Mouse (Mus musculus) heart, adult 11 months (tissue): ENCODE measurements around the gene Zfyve16.

Experiments used
- DNase-seq: peaks from one replicate; pipeline ENCODE4 v3.0.0; 2022

The Zfyve16 gene

GRCm38 (mm10) chr13:92530721-92531211, at the start of gene Zfyve16:
TSS of gene Zfyve16 (minus strand) at chr13:92530868.
- peak; percentile 100 for DNase-seq

DNA sequence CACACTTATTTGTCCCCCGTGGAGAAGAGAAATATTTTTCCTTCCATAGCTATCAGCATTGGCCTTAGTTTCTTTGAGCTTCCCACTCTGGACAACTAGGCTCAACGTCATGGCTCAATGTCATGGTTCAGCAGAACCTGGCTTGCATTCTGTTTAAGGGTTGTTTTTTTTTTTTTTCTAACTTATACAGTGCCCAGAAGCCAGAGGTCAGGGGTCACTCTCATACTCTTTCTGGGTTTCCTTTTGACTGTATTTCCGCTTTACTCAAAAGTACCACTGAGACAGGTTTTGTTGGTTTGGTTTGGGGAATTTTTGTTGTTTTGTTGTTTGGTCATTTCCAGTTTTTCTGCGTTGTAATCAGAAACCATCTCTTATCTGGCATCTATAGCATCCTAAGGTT, 47.5 kb upstream of the Zfyve16 start:
- no peak for DNase-seq

DNA sequence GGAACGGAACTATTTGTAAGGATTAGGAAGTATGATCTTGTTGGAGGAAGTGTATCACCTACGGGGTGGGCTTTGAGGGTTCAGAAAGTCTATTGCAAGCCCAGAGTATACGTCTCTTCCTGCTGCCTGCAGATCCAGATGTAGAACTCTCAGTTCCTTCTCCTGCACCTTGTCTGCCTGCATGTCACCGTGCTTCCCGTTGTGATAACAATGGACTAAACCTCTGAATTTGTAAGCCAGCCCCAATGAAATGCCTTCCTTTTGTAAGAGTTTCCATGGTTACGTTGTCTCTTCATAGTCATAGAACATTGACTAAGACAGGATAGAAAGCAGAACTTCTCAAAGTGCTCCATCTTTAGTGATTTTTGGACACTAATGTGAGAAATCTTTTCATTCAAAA, 46.0 kb upstream of the Zfyve16 start:
- no peak for DNase-seq

GRCm38 (mm10) chr13:92576072-92576471, 45.4 kb upstream of the Zfyve16 start, which contains the start of gene Spz1:
TSS of gene Spz1 (minus strand) at chr13:92576172.
- no peak for DNase-seq

GRCm38 (mm10) chr13:92559429-92559828, 28.8 kb upstream of the Zfyve16 start:
- DNase-seq, result no peak

- DNase-seq, result no peak
Measured at GRCm38 (mm10) chr13:92557229-92557628, 26.6 kb upstream of the Zfyve16 start.

- no peak for DNase-seq
Measured at GRCm38 (mm10) chr13:92556458-92557126, 25.9 kb upstream of the Zfyve16 start.

DNA sequence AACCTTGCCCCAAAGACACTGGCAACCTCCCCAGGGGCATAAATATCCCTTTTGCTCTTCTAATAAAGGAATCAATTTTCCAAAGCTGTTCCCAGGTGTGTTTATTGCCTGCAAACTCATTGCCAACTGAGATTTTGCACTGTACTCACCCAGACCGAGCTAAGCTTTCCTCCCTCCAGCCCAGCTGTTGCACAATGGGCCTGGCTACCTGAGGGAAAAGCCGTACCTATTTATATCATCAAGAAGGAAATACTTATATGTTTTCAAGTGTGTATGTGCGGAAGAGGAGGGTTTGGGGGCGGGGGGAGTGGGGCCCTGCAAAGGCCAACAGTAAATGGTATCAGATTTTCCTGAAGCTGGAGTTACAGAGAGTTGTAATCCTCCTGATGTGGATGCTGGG, 16.4 kb upstream of the Zfyve16 start:
- no peak for DNase-seq

GRCm38 (mm10) chr13:92540997-92541396, 10.3 kb upstream of the Zfyve16 start:
- no peak for DNase-seq

GRCm38 (mm10) chr13:92539126-92539525, 8.5 kb upstream of the Zfyve16 start:
- DNase-seq, result no peak

GRCm38 (mm10) chr13:92533801-92534200, 3.1 kb upstream of the Zfyve16 start:
- no peak for DNase-seq

DNA sequence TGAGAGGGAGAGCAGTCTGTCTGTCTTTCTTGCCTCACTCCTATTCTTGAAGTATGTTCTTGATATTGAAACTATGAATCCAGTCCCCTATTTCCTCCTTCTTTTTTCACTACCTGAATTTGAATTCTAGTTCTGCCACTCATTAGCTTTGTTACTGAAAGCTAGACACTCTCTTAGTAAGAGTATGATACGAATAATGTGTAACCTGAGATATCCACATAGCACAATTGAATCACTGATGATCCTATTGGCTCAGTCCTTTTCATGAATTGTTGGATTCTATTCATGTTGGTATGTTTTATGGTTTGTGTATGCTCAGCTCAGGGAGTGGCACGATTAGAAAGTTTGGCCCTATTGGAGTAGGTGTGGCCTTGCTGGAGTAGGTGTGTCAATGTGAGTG, 1.5 kb upstream of the Zfyve16 start:
- no peak for DNase-seq

- no peak for DNase-seq
Measured at GRCm38 (mm10) chr13:92531237-92531636, 569 bp upstream of the Zfyve16 start.

GRCm38 (mm10) chr13:92529828-92530720, 594 bp downstream of the Zfyve16 start:
- DNase-seq, result no peak

DNA sequence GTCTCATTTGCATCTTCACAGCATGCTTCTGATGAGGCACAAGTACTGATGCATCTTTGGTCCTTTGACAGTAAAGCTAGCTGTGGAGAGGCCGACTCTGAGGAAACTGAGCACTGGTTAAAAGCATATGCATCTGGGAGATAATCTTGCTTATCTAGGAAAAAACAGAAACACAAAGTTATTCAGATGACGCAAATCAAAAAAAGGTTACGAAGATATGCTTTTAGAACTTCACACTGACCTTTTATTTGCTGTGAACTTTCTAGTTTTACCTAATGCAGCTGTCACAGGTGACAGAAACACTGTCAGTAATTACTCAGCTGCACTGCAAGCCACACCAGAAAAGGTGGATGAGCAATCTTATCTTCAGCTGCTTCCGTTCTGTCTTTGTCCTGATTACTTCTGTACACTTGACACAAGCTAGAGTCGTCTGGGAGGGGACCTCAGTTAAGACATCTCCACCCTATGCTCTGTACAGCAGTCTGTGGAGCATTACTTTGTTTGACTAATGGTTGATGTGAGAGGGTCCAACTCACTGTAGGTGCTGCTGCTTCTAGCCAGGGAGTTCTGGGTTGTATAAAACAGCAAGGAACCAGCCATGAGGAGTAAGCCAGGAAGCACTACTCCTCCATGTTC, 7.4 kb downstream of the Zfyve16 start:
- no peak for DNase-seq

DNA sequence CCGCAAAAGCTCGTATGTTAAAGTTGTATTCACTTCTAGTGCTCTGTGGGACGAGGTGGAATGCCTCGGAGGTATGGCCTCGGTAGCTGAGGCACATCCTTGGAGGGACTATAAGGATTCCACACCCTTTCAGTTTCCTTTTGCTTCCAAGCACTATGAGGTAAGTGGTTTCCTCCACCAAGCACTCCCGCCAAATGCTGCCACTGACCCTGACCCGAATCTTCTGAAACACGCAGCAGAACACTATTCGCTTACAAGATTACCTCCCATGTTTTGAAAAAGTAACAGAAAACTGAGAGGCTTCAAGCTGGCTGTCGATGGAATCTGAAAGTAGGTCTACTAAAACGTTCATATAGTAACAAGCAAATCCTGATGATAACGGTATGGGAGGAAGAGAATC, 25.8 kb downstream of the Zfyve16 start:
- DNase-seq, result no peak

- no peak for DNase-seq
Measured at GRCm38 (mm10) chr13:92491923-92492322, 38.7 kb downstream of the Zfyve16 start.

DNA sequence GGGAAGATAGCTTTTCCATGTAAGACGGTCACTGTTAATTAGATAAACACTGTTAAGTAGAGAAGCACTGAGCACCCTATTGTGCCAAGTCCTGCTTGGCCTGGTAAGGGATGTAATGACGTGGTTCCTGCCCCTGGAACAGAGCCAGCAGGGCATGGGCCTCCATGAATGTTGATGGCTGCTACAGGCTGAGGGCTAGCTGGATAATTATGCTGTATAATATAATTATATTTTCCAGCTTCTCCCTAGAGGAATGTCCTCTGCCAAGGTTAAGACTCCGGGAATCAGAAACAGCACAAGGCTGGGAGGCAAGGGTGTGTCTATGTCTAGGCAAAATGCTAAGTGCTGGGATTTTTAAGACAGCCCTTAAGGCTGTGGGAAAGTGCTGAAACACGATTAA, 39.9 kb downstream of the Zfyve16 start:
- DNase-seq, result no peak

DNA sequence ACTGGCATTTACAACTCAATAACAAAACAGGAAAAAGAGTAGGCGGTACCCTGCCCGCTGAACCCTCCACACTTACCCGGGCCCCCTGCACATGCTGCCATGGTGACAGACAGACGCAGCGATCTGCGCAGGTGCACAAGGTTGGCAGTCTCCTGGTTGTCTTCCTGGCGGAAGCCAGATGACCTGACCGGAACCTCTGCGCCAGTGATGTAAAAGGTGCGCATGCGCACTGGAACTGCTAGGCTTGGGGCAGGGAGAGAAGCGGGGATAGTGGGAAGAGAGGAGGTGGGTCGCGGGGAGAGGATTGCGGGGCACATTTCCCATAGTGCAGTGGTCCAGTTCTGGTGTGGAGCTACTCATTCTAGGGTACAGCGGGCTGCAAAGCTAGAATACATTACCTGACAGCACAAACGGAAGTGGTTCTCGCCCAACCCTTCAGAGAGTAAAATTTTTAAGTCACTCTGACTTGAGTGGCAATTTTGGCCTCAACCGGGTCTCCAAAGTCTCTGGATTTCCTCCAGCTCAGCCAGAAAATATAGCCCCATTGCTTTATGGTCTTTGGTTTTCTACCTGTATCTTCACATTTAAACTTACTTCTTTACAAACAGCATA, 46.7 kb downstream of the Zfyve16 start, which contains the start of gene Fam151b:
Gene Fam151b, minus strand, starts transcription at position 164 of the 612 bp plus-strand sequence.
- peak; percentile 99 for DNase-seq

GRCm38 (mm10) chr13:92483348-92483747, 47.3 kb downstream of the Zfyve16 start:
- DNase-seq, result peak; percentile 91

DNA sequence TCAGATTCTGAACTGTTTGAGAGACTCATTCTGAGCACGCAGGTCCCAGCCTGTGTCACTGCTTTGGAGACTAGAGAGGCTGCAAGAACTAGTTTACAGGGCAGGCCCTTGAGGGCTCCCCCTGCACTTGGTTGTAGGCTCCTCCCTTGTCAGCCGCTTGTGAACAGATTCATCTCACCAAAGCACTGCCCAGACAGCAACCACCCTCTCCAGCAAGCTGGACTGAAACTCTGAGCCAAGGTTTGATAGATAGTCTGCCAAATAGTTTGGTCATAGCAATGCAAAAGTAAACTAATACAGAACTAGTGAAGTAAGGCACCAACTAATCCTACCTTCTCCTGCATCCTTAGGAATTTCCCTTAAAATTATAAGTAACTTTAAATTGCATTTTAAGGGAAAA, 60.5 kb downstream of the Zfyve16 start:
- no peak for DNase-seq

- no peak for DNase-seq
Measured at GRCm38 (mm10) chr13:92469381-92469780, 61.3 kb downstream of the Zfyve16 start.

GRCm38 (mm10) chr13:92467891-92468290, 62.8 kb downstream of the Zfyve16 start:
- DNase-seq, result no peak
